Mouse (Mus musculus): ENCODE measurements at regions not wholly inside any gene's neighbourhood (a gene's known extent, or its start where the extent isn't known, plus 50 kb on each side); places are given as distances from the start of the nearest gene placed in this dataset.
"Not testable (repeated sequence)": the region's sequence is repeated elsewhere in the genome, so short reads cannot be mapped to it uniquely, and the experiment has no call there.

GRCm38 (mm10) chr4:51127813-51128212 lies 88.7 kb upstream of the Cylc2 start:
- ChIA-PET CTCF (no interaction called here), POLR2A (no interaction called here)
- DNase-seq (ENCODE audit: low read depth, low spot score) (no peak), ATAC-seq (no peak)
- TF ChIP-seq CTCF (IDR thresholded peaks at IDR 0.05), result no peak
- in situ Hi-C loops (cut with MboI; ENCODE audit: low pct_unique_long_range_greater_than_20kb), result no loop called here
- no peaks in the 10 kb centered on the region for H3K27me3 ChIP-seq

- ATAC-seq; H3K27me3 ChIP-seq; DNase-seq (ENCODE audit: low read depth, low spot score); POLR2A ChIA-PET; CTCF ChIA-PET; in situ Hi-C loops (cut with MboI; ENCODE audit: low pct_unique_long_range_greater_than_20kb): not testable (repeated sequence)
Observed at GRCm38 (mm10) chr4:51131846-51132245, 84.6 kb upstream of the Cylc2 start.

- no peak for ATAC-seq
- ChIA-PET CTCF (interaction anchor here (0.6 to 1.5 kb wide), 2 partner anchors 19 to 375 kb away, joined by 3 read pairs; no protein-coding TSS in a partner anchor), POLR2A (no interaction called here)
- no peak for TF ChIP-seq CTCF (IDR thresholded peaks at IDR 0.05)
- in situ Hi-C loops (cut with MboI; ENCODE audit: low pct_unique_long_range_greater_than_20kb), result no loop called here
- H3K27me3 ChIP-seq, result no peaks in the 10 kb centered on the region
- DNase-seq (ENCODE audit: low read depth, low spot score), result no peak
Observed at GRCm38 (mm10) chr4:51152973-51153372, 63.5 kb upstream of the Cylc2 start.

- in situ Hi-C loops (cut with MboI; ENCODE audit: low pct_unique_long_range_greater_than_20kb), result no loop called here
- ChIA-PET POLR2A (no interaction called here), CTCF (interaction anchor here (1.5 kb wide), 1 partner anchor 19 kb away, joined by 3 read pairs; no protein-coding TSS in a partner anchor)
- ATAC-seq, result no peak
- no peak for TF ChIP-seq CTCF (IDR thresholded peaks at IDR 0.05)
- DNase-seq (ENCODE audit: low read depth, low spot score), result no peak
- H3K27me3 ChIP-seq, result no peaks in the 10 kb centered on the region
Observed at GRCm38 (mm10) chr4:51153539-51153938, 62.9 kb upstream of the Cylc2 start.

All from Patski (cell line).